Mouse (Mus musculus) kidney, adult 9 months (tissue): ENCODE measurements around the gene Slc52a3.

Experiments used
- DNase-seq: peaks from one replicate; pipeline ENCODE4 v3.0.0; 2022

The Slc52a3 gene

DNA sequence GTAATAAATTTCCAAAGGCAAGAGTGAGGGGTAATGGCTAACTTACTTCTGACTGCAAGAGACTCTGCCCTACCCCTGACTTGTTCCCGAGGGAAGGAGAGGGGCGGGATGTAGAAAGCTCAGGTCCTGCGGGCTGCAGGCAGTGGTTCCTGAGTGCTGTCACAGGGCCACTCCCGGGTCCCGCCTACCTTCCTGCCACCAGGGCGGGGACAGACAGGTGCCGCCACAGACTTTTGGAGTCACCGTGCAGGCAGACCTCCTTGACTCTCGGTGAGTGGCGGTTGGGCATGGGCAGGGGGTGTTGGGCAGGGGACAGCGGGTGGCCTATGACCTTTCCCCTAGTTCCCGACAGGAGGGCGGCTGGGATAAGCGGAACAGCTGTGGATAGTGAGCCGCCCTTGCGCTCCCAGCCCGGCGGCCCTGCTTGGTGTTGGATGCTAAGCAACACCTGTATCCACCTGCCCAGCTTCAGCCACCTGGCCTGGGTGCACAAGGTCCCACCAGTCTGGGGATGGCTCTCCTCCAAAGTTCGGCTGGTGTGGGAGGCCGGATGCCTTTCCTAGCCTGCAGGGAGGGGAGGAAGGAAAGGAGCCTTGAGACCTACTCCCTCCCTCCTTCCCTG is 3.5 kb downstream of the Slc52a3 start:
- DNase-seq, result peak; percentile 81

DNA sequence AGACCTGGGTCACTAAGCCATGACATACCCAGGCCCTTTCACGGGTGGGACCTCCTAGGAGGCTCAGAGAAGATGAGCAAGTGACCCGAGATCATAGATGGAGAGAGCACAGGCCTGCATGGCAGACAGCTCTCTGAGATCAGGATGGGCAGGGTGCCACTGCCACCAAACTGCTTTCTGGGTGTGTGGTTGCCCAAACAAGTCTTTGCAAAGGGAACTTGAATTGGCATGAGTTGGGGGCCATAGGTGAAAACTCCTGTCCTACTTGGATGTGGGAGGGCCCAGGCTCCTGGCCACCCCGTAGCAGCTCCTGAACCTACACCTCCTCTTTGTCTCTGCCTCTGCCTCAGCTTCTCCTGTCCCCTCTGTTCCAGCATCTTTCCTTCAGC is 4.0 kb downstream of the Slc52a3 start:
- DNase-seq, result no peak

DNA sequence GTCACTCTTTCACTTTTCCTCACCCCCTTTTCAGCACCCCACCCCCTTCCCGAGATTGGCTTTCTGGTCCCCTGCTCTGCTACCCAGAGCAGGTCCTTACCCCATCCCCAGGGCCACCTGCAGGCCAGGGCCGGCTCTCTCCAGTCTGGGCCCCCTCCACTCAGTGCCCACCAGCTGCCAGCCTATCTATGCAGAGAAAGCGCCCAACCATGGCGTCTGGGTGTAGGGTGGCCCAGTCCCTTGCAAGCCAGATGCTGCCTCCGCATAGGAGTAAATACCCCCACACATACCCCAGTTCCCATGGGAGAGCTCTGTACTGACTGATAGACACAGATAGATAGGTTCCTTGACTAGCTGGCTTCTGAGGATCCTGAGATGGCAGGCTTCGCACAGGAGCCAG is 4.4 kb downstream of the Slc52a3 start:
- no peak for DNase-seq

DNA sequence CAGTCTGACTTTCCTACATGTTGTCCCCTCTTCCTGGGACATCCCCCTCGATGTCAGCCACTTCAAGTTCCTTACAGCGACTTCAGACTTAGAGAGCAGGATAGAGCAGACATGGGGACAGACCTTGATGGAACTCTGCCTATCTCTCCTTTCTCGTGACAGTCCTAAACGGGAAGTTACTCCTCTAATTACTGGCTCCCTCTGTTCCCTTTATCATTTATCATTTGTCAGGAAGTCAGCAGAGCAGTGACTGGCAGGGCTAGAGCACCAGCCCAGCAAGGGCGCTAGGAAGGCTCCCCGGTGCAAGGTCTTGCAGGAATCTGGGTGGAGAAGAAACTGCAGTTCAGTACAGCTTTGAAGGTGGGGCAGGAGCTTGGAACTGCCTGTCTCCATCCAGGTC is 6.2 kb downstream of the Slc52a3 start:
- DNase-seq, result no peak

DNA sequence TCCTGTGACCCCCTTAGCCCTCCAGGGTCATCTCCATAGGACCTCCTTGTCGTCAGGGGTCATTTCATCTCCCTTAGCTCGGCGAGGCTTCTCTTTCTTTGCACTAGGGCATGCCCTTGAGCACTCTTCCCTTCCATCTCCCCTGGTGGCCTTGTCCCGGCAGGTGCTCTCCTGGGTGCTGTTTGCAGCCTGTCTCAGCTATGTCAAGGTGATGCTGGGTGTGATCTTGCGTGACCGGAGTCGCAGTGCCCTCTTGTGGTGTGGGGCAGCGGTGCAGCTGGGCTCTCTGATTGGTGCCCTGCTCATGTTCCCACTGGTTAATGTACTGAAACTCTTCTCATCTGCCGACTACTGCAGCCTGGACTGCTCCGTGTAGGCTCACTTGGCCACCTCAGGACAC is 11.5 kb downstream of the Slc52a3 start:
- peak; percentile 36 for DNase-seq

DNA sequence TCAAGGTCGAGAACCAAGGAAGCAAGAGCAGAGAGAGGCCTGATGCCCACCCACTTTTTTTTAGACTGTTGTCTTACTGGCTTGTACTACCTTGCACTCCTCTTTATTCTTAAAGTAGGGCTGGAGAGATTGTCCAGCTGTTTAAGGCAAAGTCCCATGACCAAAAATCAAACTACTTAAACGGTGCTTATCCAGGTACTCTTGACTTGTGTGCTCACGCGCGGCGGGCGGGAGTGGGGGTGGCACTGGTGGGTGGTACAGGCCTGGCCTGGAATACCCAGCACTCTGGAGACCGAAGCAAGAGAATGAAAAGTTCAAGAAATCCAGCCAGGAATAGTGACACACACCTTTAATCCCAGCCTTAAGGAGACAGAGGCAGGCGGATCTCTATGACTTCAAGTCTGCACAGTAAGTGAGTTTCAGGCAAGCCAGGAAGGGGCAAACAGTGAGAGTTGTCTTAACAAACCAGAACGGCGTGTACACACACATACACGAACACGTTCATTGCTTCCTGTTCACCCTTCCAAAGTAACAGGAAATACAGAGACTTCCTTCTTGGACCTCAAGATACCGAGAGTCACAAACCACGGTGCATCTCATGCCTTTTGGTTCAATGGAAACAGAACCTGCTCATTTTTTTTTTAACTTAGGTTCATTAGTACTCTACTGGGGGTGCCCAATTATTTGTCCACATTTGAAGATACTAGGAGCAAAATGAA is 12.9 kb downstream of the Slc52a3 start:
- no peak for DNase-seq

DNA sequence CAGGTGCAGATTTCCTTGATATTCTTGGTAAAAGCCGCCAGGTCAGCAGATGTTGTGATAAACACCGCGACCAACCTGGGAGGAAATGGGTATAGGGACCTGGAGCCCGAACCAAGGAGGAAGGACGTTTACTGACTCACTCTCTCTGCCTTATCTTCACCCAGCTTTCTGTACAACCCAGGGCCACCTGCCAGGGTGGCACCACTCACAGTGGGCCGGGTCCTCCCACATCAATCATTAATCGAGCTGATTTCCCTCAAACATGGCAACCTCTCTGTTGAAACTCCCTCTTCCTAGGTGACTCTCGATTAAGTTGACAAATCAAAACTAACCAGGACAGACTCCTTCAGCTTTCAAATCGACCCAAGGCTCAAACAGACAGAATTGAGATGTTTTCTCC is 13.9 kb downstream of the Slc52a3 start:
- peak; percentile 55 for DNase-seq

DNA sequence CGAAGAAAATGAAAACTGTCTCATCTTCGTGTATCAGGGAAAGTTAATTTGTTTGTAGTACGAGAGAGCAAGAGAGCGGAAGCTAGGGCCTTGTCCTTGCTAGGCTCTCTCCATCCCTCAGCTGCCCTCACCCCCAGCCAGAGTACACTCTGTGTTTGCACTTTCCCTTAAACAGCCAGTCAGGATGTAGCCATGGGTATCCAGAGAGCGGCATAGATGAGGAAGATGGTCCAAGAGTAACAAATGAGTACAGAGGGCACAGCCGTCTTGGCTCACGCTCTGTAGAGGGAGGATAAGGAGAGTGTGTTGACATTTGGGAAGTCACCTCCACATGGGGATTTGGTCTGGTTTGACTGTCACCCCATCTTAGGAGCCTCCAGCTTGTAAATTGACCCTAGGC is 14.3 kb downstream of the Slc52a3 start:
- peak; percentile 64 for DNase-seq

DNA sequence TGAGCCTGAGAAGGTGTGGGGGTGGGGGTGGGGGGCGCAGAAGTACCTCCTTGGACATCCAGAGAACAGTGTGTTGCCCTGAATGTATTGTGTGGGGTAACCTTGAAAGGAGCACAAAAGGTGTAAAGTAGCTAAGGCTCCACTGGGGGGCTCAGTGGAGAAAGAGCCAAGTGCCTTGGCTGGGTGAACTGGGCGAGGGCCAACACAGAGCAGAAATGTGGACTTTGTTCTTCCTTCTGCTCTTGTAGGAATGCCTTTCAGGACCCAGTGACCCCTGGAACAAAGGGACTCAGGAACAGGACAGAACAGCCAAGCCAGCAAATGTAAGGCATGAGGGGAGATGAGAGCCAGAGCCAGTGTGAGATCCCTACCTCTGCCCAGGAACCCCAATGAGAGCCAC is 15.4 kb downstream of the Slc52a3 start:
- peak; percentile 95 for DNase-seq

DNA sequence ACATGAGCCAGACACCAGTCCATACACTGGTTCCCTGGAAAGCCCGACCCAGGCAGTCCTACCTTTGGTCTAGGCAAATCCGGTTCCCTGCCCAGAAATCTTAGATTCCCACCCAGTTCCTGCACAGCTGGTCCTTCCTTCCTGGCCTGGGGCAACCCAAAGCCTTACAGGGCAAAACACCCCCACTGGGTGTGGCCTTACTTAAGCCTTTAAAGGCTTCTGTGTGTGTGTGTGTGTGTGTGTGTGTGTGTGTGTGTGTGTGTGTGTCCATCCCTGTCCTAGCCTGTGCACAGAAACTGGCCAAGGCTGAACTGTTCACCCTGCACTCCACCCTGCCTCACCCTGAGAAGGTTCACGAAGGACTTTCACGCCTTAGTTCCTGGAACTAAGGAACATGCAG is 15.9 kb downstream of the Slc52a3 start:
- peak; percentile 69 for DNase-seq

DNA sequence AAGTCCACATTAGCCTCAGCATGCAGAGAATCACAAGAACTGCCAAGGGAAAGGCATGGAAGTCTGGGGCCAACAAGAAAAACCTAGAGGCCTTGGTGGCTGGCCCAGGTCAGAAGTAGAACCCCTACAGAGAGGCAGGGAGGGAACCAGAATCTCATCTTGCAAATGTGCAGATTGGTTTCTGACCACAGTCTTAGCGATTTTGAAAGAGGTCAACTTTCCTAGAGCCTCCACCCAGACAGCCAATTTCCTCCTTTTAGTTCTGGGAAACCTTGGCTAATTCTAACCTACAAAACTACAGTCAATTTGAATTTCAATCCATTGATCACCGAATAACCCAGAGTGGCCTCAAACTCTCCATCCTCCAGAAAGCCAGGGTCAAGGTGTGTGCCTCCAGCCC is 16.4 kb downstream of the Slc52a3 start:
- no peak for DNase-seq

DNA sequence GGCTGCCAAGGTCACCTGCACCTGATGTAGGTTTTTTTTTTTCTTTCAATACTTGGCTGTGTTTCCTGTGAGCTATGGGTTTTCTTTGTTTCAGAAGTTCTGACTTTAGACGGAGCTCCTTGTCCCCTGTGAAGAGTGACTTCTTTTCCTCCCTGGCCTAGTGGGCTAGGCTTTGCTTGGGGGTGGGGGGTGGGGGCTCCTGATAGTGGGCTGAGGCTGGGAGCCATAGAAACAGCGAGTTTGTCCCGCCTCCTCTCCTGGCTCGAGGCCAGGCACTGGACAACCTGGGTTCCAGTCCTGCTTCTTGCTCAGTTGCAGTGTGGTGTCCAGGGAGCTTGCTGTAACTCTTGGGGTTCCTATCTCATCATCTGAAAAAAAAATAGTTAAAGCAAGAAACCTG is 19.7 kb downstream of the Slc52a3 start:
- DNase-seq, result no peak

DNA sequence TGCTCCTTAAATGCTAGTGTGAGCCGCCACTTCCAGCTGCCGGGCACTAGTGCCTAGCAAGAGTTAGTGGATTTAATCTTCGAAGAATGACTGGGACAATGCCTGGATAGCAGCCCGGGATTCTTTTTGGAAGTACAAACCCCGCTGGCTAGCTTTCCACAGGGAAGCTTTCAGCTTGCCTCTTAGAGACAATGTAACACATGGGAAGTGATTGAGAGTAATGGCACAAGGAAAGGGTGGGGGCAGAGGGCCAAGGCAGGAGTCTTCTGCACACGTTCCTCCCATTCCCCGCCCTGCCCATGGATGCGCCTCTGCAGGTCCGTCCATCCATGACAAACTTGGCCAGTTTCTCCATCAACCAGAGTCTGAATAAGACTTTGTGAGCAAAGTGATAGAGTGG is 20.4 kb downstream of the Slc52a3 start:
- DNase-seq, result no peak

DNA sequence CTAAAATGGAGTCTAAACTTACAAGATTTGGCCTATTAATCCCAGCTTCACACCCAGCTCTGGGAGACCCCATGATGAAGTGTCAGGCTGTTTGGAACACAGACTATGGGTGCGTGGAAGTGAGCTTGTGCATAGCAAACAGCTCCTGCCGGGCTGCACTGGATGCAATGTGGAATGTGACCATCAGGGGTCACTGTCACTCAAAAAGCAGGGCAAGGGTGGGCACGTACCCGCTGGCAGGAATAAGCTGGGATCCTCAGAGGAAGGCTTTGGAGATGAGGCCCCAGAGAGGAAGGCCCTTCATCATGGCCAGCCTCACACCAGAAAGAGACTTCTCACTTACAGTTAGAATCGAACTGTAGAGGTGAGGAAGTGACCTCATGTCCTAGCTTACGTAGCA is 23.9 kb downstream of the Slc52a3 start:
- DNase-seq, result peak; percentile 36

DNA sequence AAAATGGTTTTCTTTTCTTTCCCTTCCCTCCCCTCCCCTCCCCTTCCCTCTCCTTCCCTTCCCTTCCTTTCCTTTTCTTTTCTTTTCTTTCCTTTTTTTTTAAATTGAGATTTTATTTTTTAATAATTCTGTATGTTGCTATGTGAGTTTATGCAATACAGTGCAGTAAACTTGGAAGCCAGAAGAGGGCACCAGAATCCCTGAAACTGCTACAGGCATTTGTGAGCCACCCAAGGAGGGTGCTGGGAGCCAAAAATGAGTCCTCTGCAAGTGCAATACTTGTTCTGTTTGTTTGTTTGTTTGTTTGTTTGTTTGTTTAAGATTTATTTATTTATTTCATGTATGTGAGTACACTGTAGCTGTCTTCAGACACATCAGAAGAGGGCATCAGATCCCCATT is 25.7 kb downstream of the Slc52a3 start:
- DNase-seq, result no peak

DNA sequence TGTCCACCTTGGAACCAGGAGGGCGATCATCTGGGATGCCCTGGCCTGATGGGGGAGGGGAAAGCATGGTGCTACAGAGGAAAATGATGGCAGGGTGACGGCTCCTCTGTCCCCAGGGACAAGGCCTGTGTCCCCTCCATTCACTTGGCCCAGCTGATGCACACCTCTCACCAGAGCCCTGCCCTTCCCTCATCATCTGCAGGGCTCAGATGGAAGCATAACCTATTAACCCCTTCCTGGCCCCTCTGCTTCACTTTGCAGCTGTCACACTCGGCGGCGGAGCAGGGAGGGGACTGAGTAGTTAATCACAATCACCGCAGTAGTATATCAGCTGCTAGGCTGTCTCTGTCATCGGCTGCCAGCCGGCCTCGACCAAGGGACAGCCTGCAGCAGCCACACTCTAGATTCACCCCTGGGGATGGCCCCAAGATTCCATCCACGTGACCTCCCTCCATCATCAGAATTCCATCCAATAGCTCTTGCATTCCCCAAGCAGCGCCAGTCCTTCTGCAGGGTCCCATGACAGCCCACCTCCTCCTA is 28.6 kb downstream of the Slc52a3 start:
- DNase-seq, result no peak

DNA sequence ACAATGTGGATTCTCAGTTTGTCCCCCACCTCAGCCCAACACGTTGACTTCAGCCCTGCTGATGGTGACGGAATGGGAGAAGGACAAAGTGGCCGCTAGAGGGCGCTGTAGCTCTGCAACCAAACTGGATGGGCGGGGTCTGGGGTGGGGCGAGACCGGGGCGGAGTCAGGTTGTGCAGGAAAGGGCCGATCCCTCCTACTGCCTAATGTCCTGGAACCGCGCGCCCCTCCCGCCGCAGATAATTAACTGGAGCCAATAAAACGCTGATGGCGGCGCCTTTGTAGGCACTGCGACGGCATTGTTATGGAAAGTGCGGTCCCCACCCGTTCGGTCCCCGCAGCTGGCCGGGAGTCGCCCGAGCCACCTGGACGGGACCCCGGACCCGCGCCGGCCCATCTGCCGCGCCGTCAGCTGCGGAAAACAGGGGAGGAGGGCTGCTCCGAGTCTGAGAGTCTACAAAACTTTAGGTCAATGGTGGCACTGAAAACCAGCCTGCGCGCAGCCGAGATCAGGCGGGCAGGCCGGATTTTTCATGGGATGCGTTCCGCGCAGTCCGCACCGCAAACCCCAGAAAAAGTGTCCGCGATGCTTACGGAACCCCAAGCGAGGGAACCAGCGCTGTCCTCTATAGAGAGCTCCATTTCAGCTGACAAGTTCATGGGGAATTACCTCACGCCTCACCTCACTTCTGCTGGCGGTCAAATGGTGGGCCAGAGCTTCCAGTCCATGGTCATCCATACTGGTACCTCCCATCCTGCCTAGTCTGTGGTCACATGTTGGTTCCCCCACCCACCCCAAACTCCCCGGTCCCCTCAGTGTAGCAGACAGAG is 33.2 kb downstream of the Slc52a3 start:
- peak; percentile 84 for DNase-seq

DNA sequence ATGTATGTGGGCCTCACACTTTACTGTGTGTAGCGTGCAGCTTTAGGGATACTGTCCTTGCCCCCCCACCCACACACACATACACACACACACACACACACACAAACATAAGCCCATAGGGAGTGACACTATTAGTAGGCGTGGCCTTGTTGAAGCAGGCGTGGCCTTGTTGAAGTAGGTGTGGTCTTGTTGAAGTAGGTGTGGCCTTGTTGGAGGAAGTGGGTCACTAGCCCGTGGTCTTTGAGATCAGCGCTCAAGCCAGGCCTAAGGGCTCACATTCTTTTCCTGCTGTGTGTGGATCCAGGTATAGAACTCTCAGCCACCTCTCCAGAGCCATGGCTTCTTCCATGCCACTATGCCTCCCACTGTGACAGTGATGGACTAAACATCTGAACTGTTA is 34.7 kb downstream of the Slc52a3 start:
- no peak for DNase-seq

DNA sequence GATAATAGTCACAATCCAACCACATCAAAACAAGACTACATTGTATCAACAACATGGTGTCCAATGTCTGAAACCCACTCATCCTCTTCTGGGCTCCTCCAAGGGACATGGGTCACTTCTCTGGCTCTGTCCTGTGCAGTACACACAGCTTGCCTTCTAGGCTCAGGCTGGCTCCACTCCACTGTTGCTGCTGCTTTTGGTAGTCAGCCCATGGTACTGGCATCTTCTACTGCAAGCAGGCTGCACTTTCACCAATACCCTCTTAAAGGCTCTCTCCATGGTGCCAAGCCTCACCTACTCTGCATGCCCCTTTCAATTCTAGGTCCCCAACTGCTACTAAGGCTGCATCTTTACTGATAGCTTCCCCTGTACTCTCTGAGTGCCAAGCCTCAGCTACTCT is 43.8 kb downstream of the Slc52a3 start:
- DNase-seq, result no peak

DNA sequence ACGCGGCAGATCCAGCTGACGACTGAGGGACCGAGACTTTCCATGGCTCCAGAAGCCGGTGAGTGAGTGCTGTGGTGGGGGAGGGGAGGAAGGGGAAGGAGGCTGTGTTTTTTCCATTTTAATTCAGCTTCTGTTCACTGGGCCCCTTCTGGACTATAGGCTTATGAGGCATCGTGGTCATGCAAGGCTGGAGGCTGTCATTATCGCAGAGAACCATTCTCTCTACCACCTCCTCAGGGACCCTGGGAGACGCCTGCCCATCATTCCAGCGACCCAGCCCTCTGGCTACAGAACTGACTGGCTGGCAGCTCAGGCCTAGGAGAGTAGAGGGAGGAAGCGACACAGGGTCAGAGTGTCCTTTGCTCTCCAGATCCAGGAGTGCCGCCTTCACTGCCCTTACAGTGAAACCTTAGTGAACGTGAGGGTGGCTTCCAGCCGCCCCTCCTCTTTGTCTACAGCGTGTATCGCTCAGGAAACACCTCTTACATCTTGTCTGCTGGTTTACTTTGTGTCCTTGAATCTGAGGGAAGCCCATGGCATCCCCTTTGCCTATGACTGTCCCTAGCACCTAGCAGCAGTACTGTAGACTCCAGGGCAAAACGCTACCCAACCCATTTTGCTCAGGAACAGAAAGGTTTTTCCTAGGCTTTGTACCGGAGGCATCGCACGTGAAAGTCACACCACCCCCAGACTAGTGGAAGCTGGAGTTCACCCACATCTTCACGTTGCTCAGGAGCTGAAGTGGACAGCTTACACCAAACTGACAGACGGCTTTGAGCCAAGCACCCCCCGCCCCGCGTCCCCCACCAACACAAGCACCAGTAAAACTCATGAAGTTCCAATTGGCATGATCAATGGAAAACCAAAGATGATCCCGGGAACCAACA is 51.0 kb downstream of the Slc52a3 start:
- DNase-seq, result no peak

DNA sequence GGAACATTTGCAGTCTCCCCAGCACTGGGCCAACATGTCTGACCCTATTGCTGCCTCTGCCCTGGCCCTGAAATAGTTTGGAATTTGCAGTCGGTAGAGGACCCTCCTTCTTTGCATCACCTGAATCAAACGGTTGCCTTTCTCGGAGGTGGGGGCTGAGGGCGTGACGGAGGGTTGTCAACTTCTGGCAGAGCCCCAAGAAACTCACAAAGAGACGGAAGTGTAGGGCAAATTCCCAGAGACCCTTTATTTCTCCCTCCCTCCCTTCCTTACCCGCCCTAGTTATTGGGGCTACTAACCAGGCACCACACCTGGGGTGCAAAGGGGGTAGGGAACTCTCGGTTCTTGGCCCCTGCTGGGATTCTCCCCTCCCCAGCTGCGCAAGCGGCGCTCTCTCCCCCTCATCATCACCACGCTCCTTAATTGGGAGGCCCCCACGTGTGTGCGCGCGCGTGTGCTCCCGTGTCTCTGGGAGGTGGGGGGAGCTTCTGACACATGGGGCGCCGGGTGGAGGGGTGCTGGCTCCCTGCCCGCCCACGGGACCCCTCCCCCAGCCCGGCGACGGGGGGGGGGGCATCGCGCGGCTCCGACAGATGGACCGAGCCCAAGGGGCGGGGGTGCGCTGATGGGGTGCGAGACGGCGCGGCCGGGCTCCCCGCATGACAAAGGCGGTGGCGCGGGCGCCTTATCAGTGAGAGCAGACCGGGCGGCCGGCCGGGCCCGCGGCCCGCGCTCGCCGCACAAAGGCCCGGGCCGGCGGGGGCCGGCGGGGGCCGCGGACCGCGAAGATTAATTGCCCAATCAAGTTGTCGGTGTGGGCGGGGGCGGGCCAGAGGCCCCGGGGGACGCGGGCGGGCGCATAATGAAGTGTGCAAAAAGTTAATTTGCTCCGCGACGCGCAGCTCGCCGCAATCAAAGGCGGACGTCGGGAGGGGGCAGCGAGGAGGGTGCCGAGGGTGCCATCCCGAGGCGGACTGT is 52.0 kb downstream of the Slc52a3 start:
- DNase-seq, result no peak
